Mouse (Mus musculus) cortical plate, adult 2 months (tissue): Measurements from ENCODE around the gene Lgals4.

Experiments
- CTCF ChIP-seq: fragments of 200-500 bp; IDR thresholded peaks from 2 replicates; pipeline ENCODE4 v1.5.1; 2011; ENCODE audit warnings: mild to moderate bottlenecking, control low read depth, low read length; ENCODE audit not compliant: insufficient read depth; ENCODE audit errors: extremely low read depth
- POLR2A ChIP-seq: fragments of 200-500 bp; IDR thresholded peaks from 2 replicates; pipeline ENCODE4 v1.6.1; 2011; ENCODE audit warnings: mild to moderate bottlenecking, low read length, control low read depth; ENCODE audit not compliant: insufficient read depth; ENCODE audit errors: extremely low read depth

DNA sequence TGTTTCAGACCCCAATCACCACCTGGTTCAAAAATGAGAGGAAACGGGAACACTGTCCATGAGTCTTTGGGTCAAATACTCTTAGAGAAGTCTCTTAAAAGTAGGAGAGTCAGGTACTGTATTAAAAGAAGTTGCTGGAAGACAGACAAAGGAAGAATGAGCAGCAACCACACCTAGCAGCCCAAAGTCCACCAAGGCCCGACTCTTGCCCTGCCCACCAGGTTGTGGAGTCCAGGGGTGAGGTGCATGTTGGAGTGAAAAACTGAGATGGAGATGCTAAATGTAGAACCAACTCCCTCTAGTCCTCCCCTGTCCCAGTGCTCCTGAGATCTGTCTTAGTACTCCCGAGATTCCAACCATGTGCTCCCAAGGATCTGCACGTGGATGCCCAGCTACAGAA, 17.0 kb downstream of the Lgals4 start:
- no peak for TF ChIP-seq CTCF
- no peak for TF ChIP-seq POLR2A
